Mouse (Mus musculus) limb, embryonic 10.5 days (tissue): ENCODE results near the gene Adamtsl4. TPM values are rescaled to one million over a fixed set of nuclear protein-coding genes. Genes with fewer than 3 reads are reported as not detected.

ENCODE experiments used
- DNase-seq: peaks from one replicate; pipeline ENCODE4 v3.0.0-alpha.2; 2017; ENCODE audit warnings: low spot score
- H3K27ac ChIP-seq: fragments of 300-500 bp; sonication (generic); 2 replicates; pipeline ENCODE4 v1.5.1; 2016; ENCODE audit warnings: mild to moderate bottlenecking
- H3K27me3 ChIP-seq: fragments of 300-500 bp; sonication (generic); 2 replicates; pipeline ENCODE4 v1.6.1; 2016; ENCODE audit warnings: low read depth, mild to moderate bottlenecking; ENCODE audit not compliant: poor library complexity, severe bottlenecking
- H3K36me3 ChIP-seq: fragments of 300-500 bp; sonication (generic); 2 replicates; pipeline ENCODE4 v1.6.1; 2016; ENCODE audit warnings: mild to moderate bottlenecking, moderate library complexity
- H3K4me1 ChIP-seq: fragments of 300-500 bp; sonication (generic); 2 replicates; pipeline ENCODE4 v1.6.1; 2016
- H3K4me3 ChIP-seq: fragments of 300-500 bp; sonication (generic); 2 replicates; pipeline ENCODE4 v1.5.1; 2016; ENCODE audit warnings: mild to moderate bottlenecking, moderate library complexity
- H3K9me3 ChIP-seq: fragments of 300-500 bp; sonication (generic); replicated peaks from 2 replicates; pipeline ENCODE4 v1.6.1; 2016; ENCODE audit warnings: mild to moderate bottlenecking
- WGBS: fragments of 180-500 bp; shearing (Covaris S2); methylation state at CpG from one replicate; pipeline ENCODE4 v1.1.7; 2016; 5-methylcytosine and 5-hydroxymethylcytosine counted together
- microRNA-seq: library from miRNA; unstranded; fragments of <30 nt; microRNA quantifications from one replicate; pipeline ENCODE4, GENCODE M21; 2017
- polyA plus RNA-seq: library from polyadenylated mRNA; unstranded; fragments of >200 nt; fragmentation: Nextera tagmentation; extraction: Ambion mirVana; gene quantifications from 2 replicates; pipeline ENCODE4 v1.2.1, GENCODE M21; 2016

Gene Adamtsl4
- polyA plus RNA-seq, 1 experiment from 2014 or later = 0.63 TPM

DNA sequence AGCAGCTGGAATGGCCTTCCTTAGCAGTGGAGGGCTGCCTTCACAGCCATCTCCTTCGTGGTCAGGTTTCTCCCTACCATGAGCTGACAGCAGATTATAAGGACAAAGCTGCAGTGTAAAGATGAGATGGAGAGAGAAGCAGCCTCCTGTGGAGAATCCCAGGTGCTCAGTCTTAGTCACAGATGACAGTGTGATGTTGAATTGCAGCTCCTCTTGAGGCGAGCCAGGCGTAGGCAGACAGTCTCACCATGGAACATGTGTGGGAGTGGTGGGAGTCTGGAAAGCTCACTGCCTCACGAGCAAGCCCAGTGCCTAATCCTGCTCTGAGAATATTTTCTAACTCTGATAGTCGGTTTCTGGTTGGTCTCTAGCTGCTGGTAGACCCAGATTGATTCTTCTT lies 60.0 kb downstream of the Adamtsl4 start:
- H3K9me3 ChIP-seq = no peaks in the 10 kb centered on the region
- H3K27ac ChIP-seq = no peak overlapping the region
- no peak for DNase-seq
- 91% methylated on average over 5 of the region's 5 CpGs for WGBS
- peaks cover 65% of the 10 kb centered on the region for H3K36me3 ChIP-seq
- H3K4me1 ChIP-seq = peaks cover 23% of the 10 kb centered on the region
- H3K27me3 ChIP-seq = no peaks in the 10 kb centered on the region
- H3K4me3 ChIP-seq = no peak overlapping the region

Small RNA genes within 50 kb of the gene (microRNA-seq; reads per million reads assigned to microRNA genes)
- gene Mir7014 = not detected

Other genes starting within 250 kb of the Adamtsl4 start
- 3.4 and 4.2 TPM in 2 replicates for gene Ctsk, start 188.7 kb downstream of the Adamtsl4 start, polyA plus RNA-seq
- gene Ctss, start 161.1 kb downstream of the Adamtsl4 start, polyA plus RNA-seq = 1.0 and 3.3 TPM in 2 replicates
- 0.10 TPM in 1 of 2 replicates, not detected in the other for gene Hormad1, start 128.2 kb downstream of the Adamtsl4 start, polyA plus RNA-seq
- gene Golph3l, start 99.0 kb downstream of the Adamtsl4 start, polyA plus RNA-seq = 25.9 and 31.8 TPM in 2 replicates
- 74.6 and 88.2 TPM in 2 replicates for gene Ensa, start 62.9 kb downstream of the Adamtsl4 start, polyA plus RNA-seq
- 49.7 and 52.1 TPM in 2 replicates for gene Mcl1, start 29.1 kb downstream of the Adamtsl4 start, polyA plus RNA-seq
- gene Ecm1, start 51.7 kb upstream of the Adamtsl4 start, polyA plus RNA-seq = 7.5 and 11.1 TPM in 2 replicates
- 82.1 and 86.1 TPM in 2 replicates for gene Tars2, start 72.3 kb upstream of the Adamtsl4 start, polyA plus RNA-seq
- 21.0 and 24.8 TPM in 2 replicates for gene Rprd2, start 130.9 kb upstream of the Adamtsl4 start, polyA plus RNA-seq
- 73.6 and 77.1 TPM in 2 replicates for gene Prpf3, start 168.0 kb upstream of the Adamtsl4 start, polyA plus RNA-seq
- 357 and 376 TPM in 2 replicates for gene Mrps21, start 183.6 kb upstream of the Adamtsl4 start, polyA plus RNA-seq
- gene Ciart, start 194.3 kb upstream of the Adamtsl4 start, polyA plus RNA-seq = 8.8 and 10.5 TPM in 2 replicates
- 7.9 and 11.4 TPM in 2 replicates for gene BC028528, start 204.1 kb upstream of the Adamtsl4 start, polyA plus RNA-seq
- gene Aph1a, start 206.1 kb upstream of the Adamtsl4 start, polyA plus RNA-seq = 24.3 and 24.5 TPM in 2 replicates
- 161 and 187 TPM in 2 replicates for gene Car14, start 216.8 kb upstream of the Adamtsl4 start, polyA plus RNA-seq
- gene Anp32e, start 241.3 kb upstream of the Adamtsl4 start, polyA plus RNA-seq = 344 and 367 TPM in 2 replicates